Mouse (Mus musculus): Measurements from ENCODE around the gene Cd19.

- TF ChIP-seq CTCF (IDR thresholded peaks at IDR 0.05; ENCODE audit: low read depth, low read length) (no peak), POLR2A (IDR thresholded peaks at IDR 0.05; ENCODE audit: extremely low read depth, insufficient read depth, low read length) (no peak)
Observed at GRCm38 (mm10) chr7:126461626-126462025, 46.9 kb upstream of the Cd19 start.
